Mouse (Mus musculus) gastrocnemius, adult 18-20 months (tissue): ENCODE data around the gene Jade1. TPM values are rescaled to one million over a fixed set of nuclear protein-coding genes. Genes with fewer than 3 reads are reported as not detected.

ENCODE experiments used
- total RNA-seq, 2 experiments: library from RNA; stranded (reverse); gene quantifications; 2 replicates each; pipeline ENCODE4 v1.2.3; 2021

Jade1 gene
- total RNA-seq, 2 experiments from 2014 or later, result 17.7 to 19.4 TPM

Other genes starting within 250 kb of the Jade1 start
- 1 to 10 TPM; 4.2 to 5.3 TPM for gene Sclt1, start 186.8 kb downstream of the Jade1 start, total RNA-seq
- 1 to 10 TPM; 4.2 to 5.0 TPM for gene D3Ertd751e, start 186.9 kb downstream of the Jade1 start, total RNA-seq